Mouse (Mus musculus) activated CD4-positive, CD25-positive, alpha-beta regulatory T cell (primary cell): ENCODE measurements around the gene Zmym1. TPM values are rescaled to one million over a fixed set of nuclear protein-coding genes. Genes with fewer than 3 reads are reported as not detected.

Experiments used
- polyA plus RNA-seq, 2 experiments: library from polyadenylated mRNA; unstranded; fragments of 100-300 nt; shearing (Covaris generic); gene quantifications; one replicate each; pipeline ENCODE4 v1.2.1; 2017

Gene Zmym1
- polyA plus RNA-seq: 10 to 100 TPM; 14.1 to 18.2 TPM

GRCm38 (mm10) chr4:127060585-127061290 lies at the start of gene Zmym1:
Gene Zmym1, minus strand, starts transcription at chr4:127061152.

GRCm38 (mm10) chr4:127076875-127077548 lies 16.1 kb upstream of the Zmym1 start, which contains the start of gene Zmym6:
Gene Zmym6, plus strand, starts transcription at chr4:127077383.

GRCm38 (mm10) chr4:127021151-127021945 lies 39.6 kb downstream of the Zmym1 start, which contains the start of gene Sfpq:
Gene Sfpq, plus strand, starts transcription at chr4:127021324.

Other genes starting within 250 kb of the Zmym1 start
- 10 to 100 TPM; 32.6 to 38.1 TPM for gene Zmym4, start 93.0 kb downstream of the Zmym1 start, polyA plus RNA-seq
- 100 to 1,000 TPM; 105 to 114 TPM for gene Sfpq, start 39.8 kb downstream of the Zmym1 start, polyA plus RNA-seq
- gene Zmym6, start 16.2 kb upstream of the Zmym1 start, polyA plus RNA-seq: 10 to 100 TPM; 15.1 to 16.9 TPM
- gene Tmem35b, start 62.5 kb upstream of the Zmym1 start, polyA plus RNA-seq: 10 to 100 TPM; 11.8 to 19.7 TPM
- gene Dlgap3, start 108.1 kb upstream of the Zmym1 start, polyA plus RNA-seq: under 1 TPM in 1 of 2 experiments, not detected in 1; 0.12 TPM
- 10 to 100 TPM; 32.5 to 48.5 TPM for gene Smim12, start 182.6 kb upstream of the Zmym1 start, polyA plus RNA-seq